Mouse (Mus musculus) forebrain, embryonic 16.5 days (tissue): Measurements from ENCODE around the gene D17Wsu92e. TPM values are rescaled to one million over a fixed set of nuclear protein-coding genes. Genes with fewer than 3 reads are reported as not detected.
A peak's percentile ranks its signal among the peaks of the same experiment; 100 is the strongest.

ENCODE experiments used
- ATAC-seq: fragments of 200-750 bp; cut with Nextera tagmentation; 2 replicates; pipeline ENCODE4 v1.8.0; 2017; ENCODE audit warnings: mild to moderate bottlenecking, moderate library complexity
- H3K27ac ChIP-seq: fragments of 300-500 bp; sonication (generic); 2 replicates; pipeline ENCODE4 v1.5.1; 2014; ENCODE audit warnings: low read length, control low read depth
- H3K27me3 ChIP-seq: fragments of 300-500 bp; sonication (generic); replicated peaks from 2 replicates; pipeline ENCODE4 v1.6.1; 2014; ENCODE audit warnings: low read length; ENCODE audit not compliant: control insufficient read depth, insufficient read depth
- H3K36me3 ChIP-seq: fragments of 300-500 bp; sonication (generic); 2 replicates; pipeline ENCODE4 v1.6.1; 2014; ENCODE audit not compliant: control insufficient read depth, insufficient read depth
- H3K4me1 ChIP-seq: fragments of 300-500 bp; sonication (generic); replicated peaks from 2 replicates; pipeline ENCODE4 v1.6.1; 2014; ENCODE audit warnings: low read length; ENCODE audit not compliant: control insufficient read depth, insufficient read depth
- H3K4me2 ChIP-seq: fragments of 300-500 bp; sonication (generic); 2 replicates; pipeline ENCODE4 v1.6.1; 2014; ENCODE audit warnings: mild to moderate bottlenecking, low read length, control low read depth
- H3K4me3 ChIP-seq: fragments of 300-500 bp; sonication (generic); replicated peaks from 2 replicates; pipeline ENCODE4 v1.5.1; 2014; ENCODE audit warnings: mild to moderate bottlenecking, low read length, control low read depth
- H3K9ac ChIP-seq: fragments of 300-500 bp; sonication (generic); replicated peaks from 2 replicates; pipeline ENCODE4 v1.6.1; 2014; ENCODE audit warnings: low read depth, low read length, control low read depth
- H3K9me3 ChIP-seq: fragments of 300-500 bp; sonication (generic); 2 replicates; pipeline ENCODE4 v1.6.1; 2016; ENCODE audit warnings: low read length; ENCODE audit not compliant: control insufficient read depth
- WGBS: fragments of 180-500 bp; shearing (Covaris S2); extraction: QIAGEN DNeasy Blood & Tissue Kit; methylation state at CpG from one replicate; pipeline ENCODE4 v1.1.7; 2014; 5-methylcytosine and 5-hydroxymethylcytosine counted together
- polyA plus RNA-seq: library from polyadenylated mRNA; unstranded; fragments of >200 nt; fragmentation: Nextera tagmentation; extraction: Ambion mirVana; gene quantifications from 2 replicates; pipeline ENCODE4 v1.2.1, GENCODE M21; 2015

The D17Wsu92e gene
- polyA plus RNA-seq, 1 experiment from 2014 or later: 11.9 TPM

GRCm38 (mm10) chr17:27762884-27763283 is 57.6 kb downstream of the D17Wsu92e start:
- H3K4me1 ChIP-seq: peaks cover 4% of the 10 kb centered on the region; the same call in 1 of the 2 replicates
- H3K27me3 ChIP-seq: no peaks in the 10 kb centered on the region
- WGBS: 87% methylated on average over 11 of the region's 11 CpGs
- no peak overlapping the region for H3K27ac ChIP-seq
- H3K9me3 ChIP-seq: 0 out of 2 replicates have a peak, but pooled peaks cover 6% of the 10 kb centered on the region
- ATAC-seq: no peak
- no peak overlapping the region for H3K9ac ChIP-seq
- H3K36me3 ChIP-seq: 0 out of 2 replicates have a peak, but pooled peaks cover 2% of the 10 kb centered on the region
- no peak overlapping the region for H3K4me2 ChIP-seq
- H3K4me3 ChIP-seq: no peak overlapping the region

- 29% methylated on average over 9 of the region's 9 CpGs for WGBS
- Histone ChIP-seq H3K9ac (no peak overlapping the region), H3K27me3 (no peaks in the 10 kb centered on the region)
These were observed 58.7 kb downstream of the D17Wsu92e start for GRCm38 (mm10) chr17:27761639-27762336.

GRCm38 (mm10) chr17:27760169-27760568 is 60.3 kb downstream of the D17Wsu92e start:
- Histone ChIP-seq H3K4me2 (no peak overlapping the region), H3K36me3 (0 out of 2 replicates have a peak, but pooled peaks cover 2% of the 10 kb centered on the region), H3K9me3 (0 out of 2 replicates have a peak, but pooled peaks cover 6% of the 10 kb centered on the region), H3K27me3 (no peaks in the 10 kb centered on the region), H3K9ac (no peak overlapping the region), H3K27ac (no peak overlapping the region), H3K4me3 (no peak overlapping the region), H3K4me1 (peaks cover 4% of the 10 kb centered on the region; the same call in 1 of the 2 replicates)
- WGBS: 79% methylated on average over 6 of the region's 6 CpGs
- no peak for ATAC-seq

More at GRCm38 (mm10) chr17:27761639-27762336, 58.7 kb downstream of the D17Wsu92e start:
- Histone ChIP-seq H3K9me3 (0 out of 2 replicates have a peak, but pooled peaks cover 6% of the 10 kb centered on the region), H3K4me2 (no peak overlapping the region), H3K4me1 (peaks cover 4% of the 10 kb centered on the region; the same call in 1 of the 2 replicates), H3K36me3 (0 out of 2 replicates have a peak, but pooled peaks cover 2% of the 10 kb centered on the region), H3K4me3 (no peak overlapping the region), H3K27ac (no peak overlapping the region)
- peak; percentile 77 for ATAC-seq

GRCm38 (mm10) chr17:27751314-27752202 is 68.9 kb downstream of the D17Wsu92e start:
- Histone ChIP-seq H3K9ac (no peak overlapping the region), H3K4me3 (no peak overlapping the region), H3K4me1 (no peaks in the 10 kb centered on the region), H3K4me2 (no peak overlapping the region), H3K27me3 (no peaks in the 10 kb centered on the region), H3K9me3 (no peaks in the 10 kb centered on the region), H3K36me3 (no peaks in the 10 kb centered on the region), H3K27ac (no peak overlapping the region)
- WGBS: 80% methylated on average over 8 of the region's 8 CpGs
- ATAC-seq: no peak

- Histone ChIP-seq H3K27ac (no peak overlapping the region), H3K9me3 (no peaks in the 10 kb centered on the region), H3K4me1 (no peaks in the 10 kb centered on the region), H3K4me3 (no peak overlapping the region), H3K4me2 (no peak overlapping the region), H3K36me3 (no peaks in the 10 kb centered on the region), H3K27me3 (no peaks in the 10 kb centered on the region), H3K9ac (no peak overlapping the region)
- no peak for ATAC-seq
- WGBS: 85% methylated on average over 6 of the region's 6 CpGs
These were observed 70.0 kb downstream of the D17Wsu92e start for GRCm38 (mm10) chr17:27750451-27750942.

GRCm38 (mm10) chr17:27748123-27748522 is 72.3 kb downstream of the D17Wsu92e start:
- H3K9ac ChIP-seq: no peak overlapping the region
- H3K36me3 ChIP-seq: no peaks in the 10 kb centered on the region
- no peak overlapping the region for H3K4me2 ChIP-seq
- 93% methylated on average over 2 of the region's 2 CpGs for WGBS
- ATAC-seq: no peak
- no peak overlapping the region for H3K27ac ChIP-seq
- no peaks in the 10 kb centered on the region for H3K9me3 ChIP-seq
- H3K4me3 ChIP-seq: no peak overlapping the region
- H3K4me1 ChIP-seq: no peaks in the 10 kb centered on the region
- H3K27me3 ChIP-seq: no peaks in the 10 kb centered on the region

- Histone ChIP-seq H3K9ac (no peak overlapping the region), H3K27ac (no peak overlapping the region), H3K4me3 (no peak overlapping the region), H3K4me1 (no peaks in the 10 kb centered on the region), H3K4me2 (no peak overlapping the region), H3K27me3 (no peaks in the 10 kb centered on the region), H3K9me3 (no peaks in the 10 kb centered on the region), H3K36me3 (no peaks in the 10 kb centered on the region)
- WGBS: 61% methylated on average over 4 of the region's 4 CpGs
- ATAC-seq: no peak
These were observed 74.0 kb downstream of the D17Wsu92e start for GRCm38 (mm10) chr17:27746446-27746845.

- no peak for ATAC-seq
- Histone ChIP-seq H3K4me2 (no peak overlapping the region), H3K36me3 (no peaks in the 10 kb centered on the region), H3K4me1 (no peaks in the 10 kb centered on the region), H3K4me3 (no peak overlapping the region), H3K27me3 (no peaks in the 10 kb centered on the region), H3K27ac (no peak overlapping the region), H3K9ac (no peak overlapping the region), H3K9me3 (no peaks in the 10 kb centered on the region)
- 95% methylated on average over 6 of the region's 6 CpGs for whole genome bisulfite sequencing
These were observed 79.5 kb downstream of the D17Wsu92e start for GRCm38 (mm10) chr17:27740961-27741360.
